Mouse (Mus musculus) small intestine, adult 2 months (tissue): ENCODE results near the gene Nrbp1.

Source experiments
- CTCF ChIP-seq: fragments of 200-500 bp; IDR thresholded peaks from 2 replicates; pipeline ENCODE4 v1.5.1; 2012; ENCODE audit warnings: low read depth, mild to moderate bottlenecking, control low read depth, inconsistent platforms, low read length, moderate library complexity, mixed read lengths; ENCODE audit not compliant: insufficient replicate concordance, insufficient read length; ENCODE audit errors: extremely low read depth
- POLR2A ChIP-seq: fragments of 200-500 bp; IDR thresholded peaks from 2 replicates; pipeline ENCODE4 v1.6.1; 2012; ENCODE audit warnings: low read depth, mild to moderate bottlenecking, control low read depth, inconsistent platforms, low read length, moderate library complexity

DNA sequence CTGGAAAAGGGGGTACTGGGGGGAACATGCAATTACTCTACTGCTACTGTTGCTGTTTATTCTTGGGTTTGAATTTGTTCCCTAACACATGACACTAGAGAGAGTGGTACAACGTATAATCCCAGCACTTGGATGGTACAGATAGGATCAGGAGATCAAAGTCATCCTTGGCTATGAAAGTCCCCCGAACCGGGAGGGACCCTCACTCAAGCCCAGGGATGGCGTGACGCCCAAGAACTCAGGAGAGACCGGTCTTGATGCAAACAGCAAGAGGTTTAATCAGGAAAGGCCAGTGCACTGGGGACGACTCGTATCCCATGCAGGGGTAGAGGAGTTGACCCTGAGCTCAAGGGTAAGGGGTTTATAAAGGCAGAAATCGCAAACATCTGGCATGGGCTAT, 18.0 kb upstream of the Nrbp1 start:
- no peak for TF ChIP-seq CTCF
- TF ChIP-seq POLR2A, result no peak
